Mouse (Mus musculus) heart, postnatal 0 days (tissue): Measurements from ENCODE around the gene Rorb.

Experiments used
- CTCF ChIP-seq: IDR thresholded peaks from 2 replicates; pipeline ENCODE4 v1.5.1; 2016; ENCODE audit warnings: antibody characterized with exemption, control low read depth, low read depth
- EP300 ChIP-seq: IDR thresholded peaks from 2 replicates; pipeline ENCODE4 v1.6.1; 2016; ENCODE audit warnings: antibody characterized with exemption, low read depth

GRCm38 (mm10) chr19:18941391-18941790, 169.6 kb downstream of the Rorb start:
- no peak for TF ChIP-seq CTCF
- no peak for TF ChIP-seq EP300
